Mouse (Mus musculus) lung, postnatal 0 days (tissue): ENCODE results near the gene Ptrhd1.

ENCODE experiments used
- CTCF ChIP-seq: IDR thresholded peaks from 2 replicates; pipeline ENCODE4 v1.5.1; 2016; ENCODE audit warnings: antibody characterized with exemption, mild to moderate bottlenecking
- EP300 ChIP-seq: IDR thresholded peaks from 2 replicates; pipeline ENCODE4 v1.6.1; 2016; ENCODE audit warnings: antibody characterized with exemption, mild to moderate bottlenecking, control low read depth

GRCm38 (mm10) chr12:4211174-4211573 is 22.7 kb upstream of the Ptrhd1 start:
- TF ChIP-seq CTCF (peak; percentile 5; the same call in 1 of the 2 replicates), EP300 (no peak)
